Mouse (Mus musculus): ENCODE data around the gene Gpr85.

- TF ChIP-seq CTCF (IDR thresholded peaks at IDR 0.05; ENCODE audit: low read depth, low read length) = no peak
- no peak for TF ChIP-seq EP300 (IDR thresholded peaks at IDR 0.05; ENCODE audit: insufficient read depth, low read depth, low read length)
These were observed 31.9 kb upstream of the Gpr85 start for GRCm38 (mm10) chr6:13871625-13871958.
